In genomic region chr5:30667215-30667614, GRCm38 (mm10) we compare ENCODE assay signal across 9 mouse cellular contexts. TPM values are rescaled to one million over a fixed set of nuclear protein-coding genes. Genes with fewer than 3 reads are reported as not detected.
A peak's percentile ranks its signal among the peaks of the same experiment; 100 is the strongest.
DNase-seq lines count a peak whose midpoint lies in the region; ATAC-seq and TF ChIP-seq lines count a peak whose summit lies in the region.
"Had no signal": no experiment of that assay in that cellular context is flagged by ENCODE, and none has a peak within 500 bp of the region (broad histone marks: within the 10 kb centered on the region; RNA-seq: fewer than 3 reads in every experiment).

No protein-coding gene starts in this region.

- H3K9me3 ChIP-seq in hindbrain, embryonic 14.5 days (ENCODE audit: control insufficient read depth, low read length), result no peaks in the 10 kb centered on the region
- no peaks in the 10 kb centered on the region for H3K9me3 ChIP-seq in midbrain, embryonic 16.5 days (replicated peaks; ENCODE audit: control insufficient read depth, low read length, poor library complexity, severe bottlenecking)

- H3K36me3 ChIP-seq in hindbrain, embryonic 14.5 days (replicated peaks; ENCODE audit: control insufficient read depth, insufficient read depth), result no peaks in the 10 kb centered on the region
- no peaks in the 10 kb centered on the region for H3K36me3 ChIP-seq in midbrain, embryonic 16.5 days (ENCODE audit: control insufficient read depth, insufficient read depth, low read length)

- under 1% methylated on average over 13 of the region's 13 CpGs for WGBS in hindbrain, embryonic 14.5 days
- 0% methylated on average over 13 of the region's 13 CpGs for WGBS in midbrain, embryonic 16.5 days

- DNase-seq in layer of hippocampus, adult 2 months (ENCODE audit: low spot score in 2 of 2), result no peak
- DNase-seq in layer of hippocampus, postnatal 25 days (ENCODE audit: extremely low spot score in 1 of 2, low spot score in 1 of 2), result no peak
- no peak for DNase-seq in hindbrain, embryonic 14.5 days (ENCODE audit: low spot score)
- no peak for DNase-seq in right cerebral cortex, adult 2 months (ENCODE audit: low spot score in 2 of 2)
- no peak for DNase-seq in urinary bladder, adult 18-20 months (ENCODE audit: low spot score in 2 of 2)
- no peak for DNase-seq in urinary bladder, postnatal 25 days (ENCODE audit: low spot score)

- peaks cover 30% of the 10 kb centered on the region for H3K4me1 ChIP-seq in bone marrow macrophage, adult 2 months (ENCODE audit: control insufficient read depth, insufficient read depth, low read length)
- peaks cover 10% of the 10 kb centered on the region; the same call in 1 of the 2 replicates for H3K4me1 ChIP-seq in hindbrain, embryonic 14.5 days (replicated peaks; ENCODE audit: control insufficient read depth, insufficient read depth, low read length)
- H3K4me1 ChIP-seq in midbrain, embryonic 16.5 days (ENCODE audit: control insufficient read depth, insufficient read depth, low read length), result peaks cover 2% of the 10 kb centered on the region

- no peak for TF ChIP-seq POLR2A in bone marrow macrophage, adult 2 months (IDR thresholded peaks at IDR 0.05; ENCODE audit: borderline replicate concordance, low read depth, low read length)

- no peak for ATAC-seq in hindbrain, embryonic 14.5 days (ENCODE audit: low FRiP score)
- no peak for ATAC-seq in midbrain, embryonic 16.5 days

- peak overlapping the region; percentile 3; the same call in 1 of the 2 replicates for H3K27ac ChIP-seq in layer of hippocampus, adult 2 months
- H3K27ac ChIP-seq in bone marrow macrophage, adult 2 months (ENCODE audit: insufficient read depth, low read depth, low read length), result peak overlapping the region; percentile 65
- no peak overlapping the region for H3K27ac ChIP-seq in hindbrain, embryonic 14.5 days
- no peak overlapping the region for H3K27ac ChIP-seq in midbrain, embryonic 16.5 days (ENCODE audit: low read length)

- H3K27me3 ChIP-seq in hindbrain, embryonic 14.5 days (ENCODE audit: control insufficient read depth, insufficient read depth, low read length), result no peaks in the 10 kb centered on the region
- H3K27me3 ChIP-seq in midbrain, embryonic 16.5 days (ENCODE audit: control insufficient read depth, insufficient read depth, low read depth, low read length), result no peaks in the 10 kb centered on the region

- peak overlapping the region; percentile 71 for H3K4me2 ChIP-seq in hindbrain, embryonic 14.5 days (replicated peaks)
- peak overlapping the region; percentile 71 for H3K4me2 ChIP-seq in midbrain, embryonic 16.5 days (ENCODE audit: low read length)

- H3K9ac ChIP-seq in hindbrain, embryonic 14.5 days, result peak overlapping the region; percentile 57
- H3K9ac ChIP-seq in midbrain, embryonic 16.5 days (ENCODE audit: low read depth, low read length), result peak overlapping the region; percentile 65

- H3K4me3 ChIP-seq in layer of hippocampus, adult 2 months, result peak overlapping the region; percentile 88
- peak overlapping the region; percentile 84 for H3K4me3 ChIP-seq in bone marrow macrophage, adult 2 months (ENCODE audit: insufficient read depth, low read length)
- peak overlapping the region; percentile 50 for H3K4me3 ChIP-seq in hindbrain, embryonic 14.5 days (replicated peaks; ENCODE audit: low read length)
- H3K4me3 ChIP-seq in midbrain, embryonic 16.5 days (ENCODE audit: low read depth, low read length), result peak overlapping the region; percentile 72

- TF ChIP-seq CTCF in layer of hippocampus, adult 2 months (conservative IDR thresholded peaks at IDR 0.05), result no peak
- TF ChIP-seq CTCF in bone marrow macrophage, adult 2 months (IDR thresholded peaks at IDR 0.05; ENCODE audit: low read depth, low read length), result no peak

RNA-seq across cellular contexts. Expression of gene Cenpa, which starts 0.6 kb away (rescaled TPM):
- 1 to 10 TPM; 3.7 to 7.1 TPM for total RNA-seq in layer of hippocampus, adult 2 months (2021)
- 1 to 10 TPM; 3.8 to 3.9 TPM for total RNA-seq in layer of hippocampus, postnatal 25 days (2021)
- 81.0 and 87.8 TPM in 2 replicates for polyA plus RNA-seq in bone marrow macrophage, adult 2 months (2012; ENCODE audit: insufficient read depth, insufficient read length, missing spikeins)
- 41.0 and 45.0 TPM in 2 replicates for polyA plus RNA-seq in hindbrain, embryonic 14.5 days (2014; fragmentation: Nextera tagmentation; extraction: Ambion mirVana)
- 22.6 and 30.5 TPM in 2 replicates for polyA plus RNA-seq in midbrain, embryonic 16.5 days (2015; fragmentation: Nextera tagmentation; extraction: Ambion mirVana)

RNA-seq across cellular contexts. Expression of gene Slc35f6, which starts 19.5 kb away (rescaled TPM):
- total RNA-seq in layer of hippocampus, adult 2 months (2021), result 10 to 100 TPM; 39.2 to 39.9 TPM
- total RNA-seq in layer of hippocampus, postnatal 25 days (2021), result 10 to 100 TPM; 34.7 to 35.3 TPM
- 77.3 and 78.2 TPM in 2 replicates for polyA plus RNA-seq in bone marrow macrophage, adult 2 months (2012; ENCODE audit: insufficient read depth, insufficient read length, missing spikeins)
- 33.3 and 41.0 TPM in 2 replicates for polyA plus RNA-seq in hindbrain, embryonic 14.5 days (2014; fragmentation: Nextera tagmentation; extraction: Ambion mirVana)
- polyA plus RNA-seq in midbrain, embryonic 16.5 days (2015; fragmentation: Nextera tagmentation; extraction: Ambion mirVana), result 32.3 and 33.0 TPM in 2 replicates

RNA-seq across cellular contexts. Expression of gene Dpysl5, which starts 44.1 kb away (rescaled TPM):
- 10 to 100 TPM; 30.1 to 30.7 TPM for total RNA-seq in layer of hippocampus, adult 2 months (2021)
- total RNA-seq in layer of hippocampus, postnatal 25 days (2021), result 10 to 100 TPM; 40.5 to 46.6 TPM
- polyA plus RNA-seq in bone marrow macrophage, adult 2 months (2012; ENCODE audit: insufficient read depth, insufficient read length, missing spikeins), result not detected in 2 replicates
- polyA plus RNA-seq in hindbrain, embryonic 14.5 days (2014; fragmentation: Nextera tagmentation; extraction: Ambion mirVana), result 202 and 220 TPM in 2 replicates
- 284 and 306 TPM in 2 replicates for polyA plus RNA-seq in midbrain, embryonic 16.5 days (2015; fragmentation: Nextera tagmentation; extraction: Ambion mirVana)
- total RNA-seq: neutrophil, adult 5-6 weeks had no signal

Comparison
In these comparisons a context has a peak if more than half of its experiments do, and no peak if none do; other contexts are left out.
1. H3K27ac ChIP-seq: peak in layer of hippocampus, adult 2 months (single experiment) and bone marrow macrophage, adult 2 months (single experiment); none in hindbrain, embryonic 14.5 days (single experiment) and midbrain, embryonic 16.5 days (single experiment).
2. RNA of gene Dpysl5, which starts 44.1 kb away (polyA plus RNA-seq): 284 to 306 TPM in midbrain, embryonic 16.5 days and 202 to 220 TPM in hindbrain, embryonic 14.5 days; not detected in bone marrow macrophage, adult 2 months; every median in the first group is over 100 times any median in the second.
3. Peak in every context shown above with its lines, with median percentiles within 50 percentile points of each other: H3K4me3 ChIP-seq.